Mouse (Mus musculus) right cerebral cortex, postnatal 25 days (tissue): ENCODE results near the gene Btbd35f20.
"Not testable (repeated sequence)": the region's sequence is repeated elsewhere in the genome, so short reads cannot be mapped to it uniquely, and the experiment has no call there.

Source experiments
- DNase-seq: peaks from one replicate; pipeline ENCODE4 v3.0.0; 2022

Btbd35f20 gene

GRCm38 (mm10) chrX:4291145-4291544 is at the start of gene Btbd35f20:
Gene Btbd35f20 (minus strand): TSS chrX:4291245.
- not testable (repeated sequence) for DNase-seq
